Mouse (Mus musculus): ENCODE results near the gene Icam4.
"Not testable (repeated sequence)": the region's sequence is repeated elsewhere in the genome, so short reads cannot be mapped to it uniquely, and the experiment has no call there.

Gene Icam4

DNA sequence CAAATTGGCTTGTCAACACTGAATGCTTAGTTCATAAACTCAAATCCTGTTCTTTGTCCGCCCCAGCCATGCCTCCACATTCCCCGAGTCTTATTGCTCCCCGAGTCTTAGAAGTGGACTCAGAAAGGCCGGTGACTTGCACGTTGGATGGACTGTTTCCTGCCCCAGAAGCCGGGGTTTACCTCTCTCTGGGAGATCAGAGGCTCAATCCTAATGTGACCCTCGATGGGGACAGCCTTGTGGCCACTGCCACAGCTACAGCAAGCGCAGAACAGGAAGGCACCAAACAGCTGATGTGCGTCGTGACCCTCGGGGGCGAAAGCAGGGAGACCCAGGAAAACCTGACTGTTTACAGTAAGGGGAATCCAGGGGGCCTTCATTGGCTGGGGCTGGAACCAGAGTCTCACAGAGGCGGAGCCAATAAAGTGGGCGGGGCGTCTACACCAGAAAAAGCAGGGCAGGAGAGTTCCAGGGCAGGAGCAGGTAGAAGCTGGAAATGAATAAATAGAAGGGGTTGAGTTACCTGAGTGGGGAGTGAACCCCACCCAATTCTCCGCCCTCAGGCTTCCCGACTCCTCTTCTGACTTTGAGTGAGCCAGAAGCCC, 5.4 kb downstream of the Icam4 start:
- DNase-seq (ENCODE audit: extremely low spot score) = peak; percentile 48

- DNase-seq (ENCODE audit: extremely low spot score) = no peak
Observed at GRCm38 (mm10) chr9:21035586-21035985, 6.4 kb downstream of the Icam4 start.

GRCm38 (mm10) chr9:21036161-21036560, 7.0 kb downstream of the Icam4 start:
- DNase-seq (ENCODE audit: extremely low spot score) = no peak

- DNase-seq (ENCODE audit: extremely low spot score) = no peak
Observed at GRCm38 (mm10) chr9:21036666-21037065, 7.5 kb downstream of the Icam4 start.

DNA sequence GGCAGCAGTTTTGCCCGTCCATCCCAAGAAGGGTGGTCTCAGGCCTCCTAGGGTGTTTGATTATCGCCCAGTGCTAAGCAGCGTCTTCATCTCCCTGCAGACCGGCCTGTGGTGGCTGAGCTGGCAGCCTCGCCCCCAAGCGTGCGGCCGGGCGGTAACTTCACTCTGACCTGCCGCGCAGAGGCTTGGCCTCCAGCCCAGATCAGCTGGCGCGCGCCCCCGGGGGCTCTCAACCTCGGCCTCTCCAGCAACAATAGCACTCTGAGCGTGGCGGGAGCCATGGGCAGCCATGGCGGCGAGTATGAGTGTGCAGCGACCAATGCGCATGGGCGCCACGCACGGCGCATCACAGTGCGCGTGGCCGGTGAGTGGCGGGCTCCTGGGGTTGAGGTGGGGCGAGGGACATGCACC, 8.3 kb downstream of the Icam4 start:
- peak; percentile 35 for DNase-seq (ENCODE audit: extremely low spot score)

DNA sequence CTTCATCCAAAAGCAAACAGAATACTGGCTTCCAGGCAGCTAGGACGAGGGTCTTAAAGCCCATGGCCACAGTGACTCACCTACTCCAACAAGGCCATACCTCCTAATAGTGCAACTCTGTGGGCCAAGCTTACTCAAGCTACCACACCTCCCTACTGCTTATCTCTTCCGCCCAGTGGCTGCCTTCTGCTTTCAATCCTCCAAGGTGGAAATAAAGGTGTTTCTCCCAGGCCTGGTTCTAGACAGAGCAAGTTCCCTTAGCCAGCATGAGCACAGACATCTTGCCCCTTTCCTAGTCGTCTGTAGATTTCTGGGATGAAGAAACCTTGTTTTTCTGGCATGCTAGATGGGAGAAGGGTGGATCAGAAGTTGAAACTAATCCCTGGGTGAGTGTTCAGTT, 10.6 kb downstream of the Icam4 start:
- DNase-seq (ENCODE audit: extremely low spot score) = no peak

DNA sequence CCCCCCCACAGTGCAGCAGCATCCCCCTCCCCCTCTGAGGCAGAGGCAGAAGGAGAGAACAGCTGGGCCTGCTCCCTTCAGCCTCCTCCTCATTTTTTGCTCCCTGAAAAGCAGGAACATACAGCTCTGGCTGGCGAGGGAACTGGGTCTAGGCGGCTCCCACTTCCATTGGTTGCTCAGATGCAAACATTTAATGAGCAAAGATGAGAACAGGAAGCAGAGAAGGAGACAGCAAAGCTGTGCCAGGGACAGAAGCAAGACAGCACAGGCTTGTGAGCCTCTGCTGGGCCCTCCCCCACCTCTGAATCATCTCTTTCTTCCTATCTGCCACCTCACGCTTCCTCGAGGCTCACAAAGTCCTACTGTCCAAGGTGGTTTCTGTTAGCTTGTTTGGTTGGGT, 12.1 kb downstream of the Icam4 start:
- DNase-seq (ENCODE audit: extremely low spot score) = no peak

DNA sequence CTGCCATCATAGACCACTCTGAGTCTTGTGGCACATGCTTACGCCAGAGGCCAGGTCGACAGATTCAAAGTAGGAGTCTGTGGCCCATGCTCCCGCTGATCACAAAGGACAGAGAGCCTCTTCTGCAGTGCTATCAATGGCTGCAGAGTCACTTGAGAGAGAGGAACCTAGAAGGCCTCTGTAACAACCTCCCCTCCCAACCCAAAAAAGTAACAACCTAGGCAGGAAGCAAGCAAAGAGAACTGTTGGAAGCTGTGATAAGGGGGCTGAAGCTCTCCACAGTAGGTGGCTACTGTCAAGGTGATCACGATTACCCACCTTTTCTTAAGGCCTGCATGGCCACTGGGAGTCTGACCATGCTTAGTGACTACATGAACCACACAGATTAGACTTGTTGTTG, 14.4 kb downstream of the Icam4 start:
- DNase-seq (ENCODE audit: extremely low spot score) = no peak

DNA sequence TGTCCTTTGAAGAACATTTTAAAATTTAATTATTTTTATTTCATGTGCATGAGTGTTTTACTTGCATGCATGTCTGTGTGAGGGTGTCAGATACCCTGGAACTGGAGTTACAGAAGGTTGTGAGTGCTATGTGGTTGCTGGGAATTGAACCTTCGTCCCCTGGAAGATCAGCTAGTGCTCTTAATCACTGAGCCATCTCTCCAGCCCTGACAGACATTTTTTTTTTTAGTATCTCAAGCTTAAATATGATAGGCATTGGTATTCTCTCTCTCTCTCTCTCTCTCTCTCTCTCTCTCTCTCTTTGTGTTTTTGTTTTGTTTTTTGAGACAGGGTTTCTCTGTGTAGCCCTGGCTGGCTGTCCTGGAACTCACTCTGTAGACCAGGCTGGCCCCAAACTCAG, 15.6 kb downstream of the Icam4 start:
- DNase-seq (ENCODE audit: extremely low spot score) = not testable (repeated sequence)

DNA sequence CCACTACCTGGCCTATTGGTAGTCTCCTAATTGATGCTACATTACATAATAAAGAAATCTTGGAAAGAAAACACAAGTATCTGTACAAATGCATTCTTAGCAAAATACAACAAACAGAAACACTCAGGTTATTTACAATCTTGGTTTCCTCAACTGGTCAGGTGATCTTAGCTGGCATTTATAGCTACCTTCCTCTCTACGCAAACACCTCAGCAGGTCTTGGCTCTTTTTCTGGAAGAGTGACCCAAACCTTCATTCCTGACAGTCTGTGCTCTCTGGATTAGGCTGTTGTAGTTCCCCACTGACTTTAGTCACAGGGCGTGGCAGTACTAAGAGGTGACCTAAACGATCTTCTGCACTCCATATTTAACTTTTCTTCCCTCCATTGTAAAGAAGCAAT, 16.1 kb downstream of the Icam4 start:
- no peak for DNase-seq (ENCODE audit: extremely low spot score)

GRCm38 (mm10) chr9:21051578-21051977, 22.4 kb downstream of the Icam4 start:
- no peak for DNase-seq (ENCODE audit: extremely low spot score)

DNA sequence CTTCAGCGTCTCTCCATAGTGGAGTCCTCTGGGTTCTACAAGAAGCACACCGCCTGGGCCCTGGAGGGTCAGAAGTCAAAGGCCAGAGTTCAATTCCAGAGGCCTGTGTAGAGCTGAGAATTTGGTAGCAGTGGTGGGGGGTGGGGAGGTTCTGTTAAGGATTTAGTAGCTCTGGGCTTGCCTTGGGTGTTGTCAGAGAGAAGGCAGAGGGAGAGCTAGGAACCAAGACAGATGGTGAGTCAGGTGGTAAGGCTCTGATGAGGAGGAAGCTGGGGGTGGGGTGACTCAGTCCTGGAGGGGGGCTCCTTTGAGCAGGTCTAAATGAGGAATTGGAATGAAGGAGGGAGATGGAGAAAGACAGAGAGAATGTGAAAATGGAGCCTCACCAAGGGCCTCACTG, 33.8 kb downstream of the Icam4 start:
- no peak for DNase-seq (ENCODE audit: extremely low spot score)

- no peak for DNase-seq (ENCODE audit: extremely low spot score)
Observed at GRCm38 (mm10) chr9:21067006-21067684, 38.0 kb downstream of the Icam4 start, which contains the start of gene Zglp1. Gene Zglp1 (minus strand): TSS chr9:21067093.

DNA sequence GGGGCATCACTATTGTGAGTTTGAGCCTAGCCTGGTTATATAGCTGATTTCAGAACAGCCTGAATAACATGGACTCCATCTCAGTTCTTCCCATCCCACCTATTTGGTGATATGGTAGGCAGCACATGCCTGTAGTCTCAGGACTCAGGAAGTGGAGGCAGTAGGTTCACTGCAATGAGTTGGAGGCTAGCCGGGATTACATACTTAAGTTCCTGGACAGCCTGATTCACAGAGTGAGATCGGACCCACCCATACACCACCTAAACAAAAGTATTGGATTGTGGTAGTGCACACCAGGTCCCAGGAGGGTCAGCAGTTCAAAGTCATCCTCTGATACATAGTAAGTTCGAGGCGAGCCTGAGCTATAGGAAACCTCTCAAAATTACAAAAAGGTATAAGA, 43.5 kb downstream of the Icam4 start:
- DNase-seq (ENCODE audit: extremely low spot score) = no peak

GRCm38 (mm10) chr9:21073044-21073840, 44.1 kb downstream of the Icam4 start, which contains the start of the genes Gm49373 and Fdx1l:
Gene Gm49373 (minus strand): TSS chr9:21073096.
Gene Fdx1l (minus strand): TSS chr9:21073614.
- peak; percentile 91 for DNase-seq (ENCODE audit: extremely low spot score)

DNA sequence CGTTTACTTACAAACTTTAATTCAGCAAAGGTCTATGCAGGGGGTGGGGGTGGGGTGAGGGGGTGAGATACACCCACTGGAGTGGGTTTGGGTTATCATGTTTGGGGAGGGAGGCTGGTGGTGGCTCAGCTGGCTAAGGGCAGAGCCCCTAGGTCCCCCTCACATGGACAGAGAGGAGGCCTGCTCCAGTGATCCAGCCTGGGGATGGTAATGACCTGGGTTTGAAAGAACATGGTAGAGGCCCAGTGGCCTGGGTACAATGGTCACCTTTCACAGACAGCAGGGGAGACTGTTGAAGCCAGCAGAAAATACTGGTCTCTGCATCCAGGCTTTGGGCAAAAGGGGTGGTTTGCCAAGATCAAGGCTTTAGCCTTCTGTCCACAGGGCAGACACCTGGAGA, 45.0 kb downstream of the Icam4 start:
- no peak for DNase-seq (ENCODE audit: extremely low spot score)

DNA sequence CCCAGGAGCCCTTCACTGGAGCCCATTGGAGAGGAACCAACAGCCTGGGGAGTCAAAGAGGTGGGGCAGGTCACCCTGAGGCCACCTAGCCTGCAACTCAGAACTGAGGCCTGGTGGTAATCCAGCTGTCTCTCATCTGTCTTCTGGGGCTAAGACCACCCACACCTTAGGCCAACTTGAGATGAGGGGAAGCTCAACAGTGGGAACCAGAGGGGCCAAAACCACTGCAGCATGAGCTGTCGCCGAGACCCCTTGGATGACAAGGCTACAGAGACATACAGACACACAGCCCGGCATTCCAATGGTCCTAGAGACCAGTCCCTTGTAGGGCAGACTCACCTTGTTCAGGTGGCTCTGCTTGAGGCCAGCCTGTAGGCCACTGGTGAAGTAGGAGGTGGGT, 46.5 kb downstream of the Icam4 start:
- no peak for DNase-seq (ENCODE audit: extremely low spot score)

Measured in embryo, embryonic 9.5 days (tissue).